Mouse (Mus musculus): Measurements from ENCODE around the gene Arhgap31. TPM values are rescaled to one million over a fixed set of nuclear protein-coding genes. Genes with fewer than 3 reads are reported as not detected.

Arhgap31 gene
- polyA plus RNA-seq, 1 experiment from 2014 or later = 7.4 TPM

DNA sequence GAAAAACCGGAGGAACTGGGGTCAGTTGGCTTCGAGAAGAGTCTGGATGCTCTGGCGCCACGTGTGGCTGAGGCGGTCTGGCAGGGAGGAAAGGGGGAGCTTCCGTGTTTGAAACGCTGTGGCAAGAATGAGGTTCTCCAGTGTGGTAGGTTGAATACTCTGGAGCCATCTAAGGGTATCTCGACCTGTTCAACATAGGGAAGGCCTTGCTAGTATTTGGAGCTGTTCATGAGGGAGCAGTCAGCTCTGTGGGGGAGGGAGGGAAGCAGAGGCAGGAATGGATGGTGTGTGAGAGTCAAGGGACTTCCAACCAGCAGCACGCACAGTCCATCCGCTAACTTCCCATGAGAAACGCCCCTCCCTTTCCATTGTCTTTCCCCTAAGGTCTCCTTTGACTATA, 38.2 kb downstream of the Arhgap31 start:
- no peaks in the 10 kb centered on the region for H3K4me1 ChIP-seq (replicated peaks; ENCODE audit: control insufficient read depth, insufficient read depth, low read length)
- no peak overlapping the region for H3K9ac ChIP-seq (ENCODE audit: low read depth, low read length)
- 0 out of 2 replicates have a peak, but pooled peaks cover 2% of the 10 kb centered on the region for H3K27me3 ChIP-seq (replicated peaks; ENCODE audit: control insufficient read depth, insufficient read depth, low read length)
- ATAC-seq (replicated peaks; ENCODE audit: low FRiP score) (no peak), DNase-seq (ENCODE audit: low spot score) (no peak)
- no peak overlapping the region for H3K27ac ChIP-seq (ENCODE audit: low read depth, low read length)
- no peaks in the 10 kb centered on the region for H3K36me3 ChIP-seq (ENCODE audit: control insufficient read depth, insufficient read depth, low read length)
- H3K4me2 ChIP-seq = no peak overlapping the region
- no peak overlapping the region for H3K4me3 ChIP-seq (ENCODE audit: low read depth, low read length)
- 82% methylated on average over 11 of the region's 11 CpGs for WGBS
- H3K9me3 ChIP-seq (ENCODE audit: control insufficient read depth, low read length) = no peaks in the 10 kb centered on the region

DNA sequence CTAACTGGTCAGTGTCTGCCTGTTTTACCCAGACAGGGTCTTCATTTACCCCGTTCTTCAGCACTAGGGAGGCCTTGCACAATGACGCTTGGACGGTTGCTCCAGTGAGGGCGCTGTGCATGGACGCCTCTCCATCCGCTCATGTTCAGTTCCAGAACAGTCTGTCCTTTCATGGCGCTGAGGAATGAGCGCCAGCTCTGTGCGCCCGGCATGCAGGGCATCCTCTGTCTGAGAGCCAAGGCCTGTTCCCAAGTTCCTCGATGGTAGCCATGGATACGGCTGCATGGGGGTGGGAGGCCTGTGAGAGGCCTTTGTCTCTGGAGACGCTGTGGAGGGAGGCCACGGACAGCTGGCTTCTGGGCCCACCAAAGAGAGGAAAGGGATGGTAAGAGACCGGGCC, 39.6 kb downstream of the Arhgap31 start:
- 85% methylated on average over 15 of the region's 15 CpGs for WGBS
- no peaks in the 10 kb centered on the region for H3K9me3 ChIP-seq (ENCODE audit: control insufficient read depth, low read length)
- no peak overlapping the region for H3K9ac ChIP-seq (ENCODE audit: low read depth, low read length)
- H3K4me1 ChIP-seq (replicated peaks; ENCODE audit: control insufficient read depth, insufficient read depth, low read length) = no peaks in the 10 kb centered on the region
- H3K27ac ChIP-seq (ENCODE audit: low read depth, low read length) = no peak overlapping the region
- H3K36me3 ChIP-seq (ENCODE audit: control insufficient read depth, insufficient read depth, low read length) = no peaks in the 10 kb centered on the region
- no peak; the same call in 1 of the 2 replicates for ATAC-seq (replicated peaks; ENCODE audit: low FRiP score)
- H3K4me2 ChIP-seq = no peak overlapping the region
- DNase-seq (ENCODE audit: low spot score) = no peak
- H3K4me3 ChIP-seq (ENCODE audit: low read depth, low read length) = no peak overlapping the region
- 0 out of 2 replicates have a peak, but pooled peaks cover 2% of the 10 kb centered on the region for H3K27me3 ChIP-seq (replicated peaks; ENCODE audit: control insufficient read depth, insufficient read depth, low read length)

DNA sequence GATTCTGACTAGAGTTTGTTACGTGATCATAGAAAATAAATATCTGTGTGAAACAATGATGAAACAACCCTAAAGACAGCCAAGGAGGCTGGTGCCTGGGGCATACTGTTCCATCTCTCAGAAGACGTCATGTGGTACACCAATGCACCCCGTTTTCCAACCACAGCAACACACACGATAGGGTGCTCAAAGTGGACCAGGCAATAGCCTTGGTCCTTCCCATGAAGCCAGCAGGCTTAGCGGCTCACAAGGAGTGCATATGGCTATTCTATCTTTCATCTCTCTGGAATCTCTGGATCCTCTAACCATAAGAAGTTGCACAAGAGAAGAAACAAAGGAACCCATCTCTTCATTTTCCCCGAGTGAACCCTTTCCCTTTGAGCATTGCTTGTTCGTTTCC, 40.1 kb downstream of the Arhgap31 start:
- WGBS = 75% methylated on average over 7 of the region's 7 CpGs
- H3K9me3 ChIP-seq (ENCODE audit: control insufficient read depth, low read length) = no peaks in the 10 kb centered on the region
- 0 out of 2 replicates have a peak, but pooled peaks cover 2% of the 10 kb centered on the region for H3K27me3 ChIP-seq (replicated peaks; ENCODE audit: control insufficient read depth, insufficient read depth, low read length)
- no peak overlapping the region for H3K27ac ChIP-seq (ENCODE audit: low read depth, low read length)
- no peak for ATAC-seq (replicated peaks; ENCODE audit: low FRiP score)
- no peaks in the 10 kb centered on the region for H3K36me3 ChIP-seq (ENCODE audit: control insufficient read depth, insufficient read depth, low read length)
- H3K4me2 ChIP-seq = no peak overlapping the region
- H3K4me3 ChIP-seq (ENCODE audit: low read depth, low read length) = no peak overlapping the region
- DNase-seq (ENCODE audit: low spot score) = no peak
- no peak overlapping the region for H3K9ac ChIP-seq (ENCODE audit: low read depth, low read length)
- no peaks in the 10 kb centered on the region for H3K4me1 ChIP-seq (replicated peaks; ENCODE audit: control insufficient read depth, insufficient read depth, low read length)

DNA sequence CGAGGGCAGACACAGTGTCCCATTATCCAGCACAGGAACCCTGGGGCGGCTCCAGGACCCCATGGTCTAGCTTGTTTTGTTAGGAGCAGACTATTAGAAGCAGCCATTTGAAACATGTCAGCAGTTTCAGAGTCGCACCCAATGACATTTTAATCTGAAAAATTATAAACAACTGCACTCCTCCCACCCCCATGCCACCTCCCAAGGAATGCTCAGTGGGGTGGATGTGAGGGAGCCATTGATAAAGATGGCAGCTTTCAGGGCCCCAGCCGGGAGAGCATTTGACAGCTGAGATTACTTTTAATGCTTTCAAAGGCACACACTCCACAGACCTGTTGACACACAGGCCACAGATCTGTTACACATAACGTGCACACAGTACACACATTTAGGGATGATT, 40.7 kb downstream of the Arhgap31 start:
- H3K27ac ChIP-seq (ENCODE audit: low read depth, low read length) = no peak overlapping the region
- no peaks in the 10 kb centered on the region for H3K9me3 ChIP-seq (ENCODE audit: control insufficient read depth, low read length)
- ATAC-seq (replicated peaks; ENCODE audit: low FRiP score) = no peak
- WGBS = 60% methylated on average over 5 of the region's 5 CpGs
- H3K36me3 ChIP-seq (ENCODE audit: control insufficient read depth, insufficient read depth, low read length) = no peaks in the 10 kb centered on the region
- H3K4me2 ChIP-seq = no peak overlapping the region
- H3K27me3 ChIP-seq (replicated peaks; ENCODE audit: control insufficient read depth, insufficient read depth, low read length) = 0 out of 2 replicates have a peak, but pooled peaks cover 2% of the 10 kb centered on the region
- H3K4me1 ChIP-seq (replicated peaks; ENCODE audit: control insufficient read depth, insufficient read depth, low read length) = no peaks in the 10 kb centered on the region
- no peak overlapping the region for H3K4me3 ChIP-seq (ENCODE audit: low read depth, low read length)
- H3K9ac ChIP-seq (ENCODE audit: low read depth, low read length) = no peak overlapping the region
- no peak for DNase-seq (ENCODE audit: low spot score)

DNA sequence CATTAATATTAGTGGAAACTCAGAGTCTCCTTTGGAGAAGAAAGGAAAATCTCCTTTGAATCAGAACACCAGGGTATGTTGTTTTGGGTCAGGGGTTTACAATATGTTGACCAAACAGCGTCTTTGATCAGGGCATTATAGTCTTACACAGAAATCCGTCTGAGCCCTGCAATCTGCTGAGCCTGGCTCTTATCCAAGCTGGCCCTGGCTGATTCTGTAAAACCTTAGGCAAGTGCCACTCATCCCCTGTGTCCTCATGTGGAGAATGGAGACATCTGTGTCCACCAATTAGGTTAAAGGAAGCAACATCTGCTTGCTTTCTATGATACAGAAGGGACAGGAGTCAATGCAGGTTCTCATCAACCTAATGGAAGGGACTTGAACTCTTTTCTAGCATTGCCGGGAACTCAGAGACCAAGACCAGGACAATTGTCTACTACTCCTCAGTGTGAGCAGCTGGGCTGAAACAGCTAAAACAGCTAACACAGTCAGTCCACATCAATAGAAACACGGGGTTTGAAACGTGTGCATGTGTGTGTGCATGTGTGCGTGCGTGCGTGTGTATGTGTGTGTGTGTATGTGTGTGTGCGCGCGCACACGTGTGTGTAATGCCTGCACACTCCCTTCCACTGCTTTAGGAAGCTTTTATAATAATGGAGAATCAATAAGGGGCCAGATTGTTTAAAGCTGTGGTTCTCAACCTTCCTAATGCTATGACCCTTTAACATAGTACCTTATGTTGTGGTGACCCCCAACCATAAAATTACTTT, 42.3 kb downstream of the Arhgap31 start:
- H3K9ac ChIP-seq (ENCODE audit: low read depth, low read length) = no peak overlapping the region
- H3K36me3 ChIP-seq (ENCODE audit: control insufficient read depth, insufficient read depth, low read length) = no peaks in the 10 kb centered on the region
- no peaks in the 10 kb centered on the region for H3K4me1 ChIP-seq (replicated peaks; ENCODE audit: control insufficient read depth, insufficient read depth, low read length)
- DNase-seq (ENCODE audit: low spot score) (no peak), ATAC-seq (replicated peaks; ENCODE audit: low FRiP score) (no peak)
- 87% methylated on average over 12 of the region's 12 CpGs for WGBS
- 0 out of 2 replicates have a peak, but pooled peaks cover 2% of the 10 kb centered on the region for H3K27me3 ChIP-seq (replicated peaks; ENCODE audit: control insufficient read depth, insufficient read depth, low read length)
- no peak overlapping the region for H3K4me2 ChIP-seq
- no peak overlapping the region for H3K4me3 ChIP-seq (ENCODE audit: low read depth, low read length)
- no peak overlapping the region for H3K27ac ChIP-seq (ENCODE audit: low read depth, low read length)
- H3K9me3 ChIP-seq (ENCODE audit: control insufficient read depth, low read length) = no peaks in the 10 kb centered on the region

DNA sequence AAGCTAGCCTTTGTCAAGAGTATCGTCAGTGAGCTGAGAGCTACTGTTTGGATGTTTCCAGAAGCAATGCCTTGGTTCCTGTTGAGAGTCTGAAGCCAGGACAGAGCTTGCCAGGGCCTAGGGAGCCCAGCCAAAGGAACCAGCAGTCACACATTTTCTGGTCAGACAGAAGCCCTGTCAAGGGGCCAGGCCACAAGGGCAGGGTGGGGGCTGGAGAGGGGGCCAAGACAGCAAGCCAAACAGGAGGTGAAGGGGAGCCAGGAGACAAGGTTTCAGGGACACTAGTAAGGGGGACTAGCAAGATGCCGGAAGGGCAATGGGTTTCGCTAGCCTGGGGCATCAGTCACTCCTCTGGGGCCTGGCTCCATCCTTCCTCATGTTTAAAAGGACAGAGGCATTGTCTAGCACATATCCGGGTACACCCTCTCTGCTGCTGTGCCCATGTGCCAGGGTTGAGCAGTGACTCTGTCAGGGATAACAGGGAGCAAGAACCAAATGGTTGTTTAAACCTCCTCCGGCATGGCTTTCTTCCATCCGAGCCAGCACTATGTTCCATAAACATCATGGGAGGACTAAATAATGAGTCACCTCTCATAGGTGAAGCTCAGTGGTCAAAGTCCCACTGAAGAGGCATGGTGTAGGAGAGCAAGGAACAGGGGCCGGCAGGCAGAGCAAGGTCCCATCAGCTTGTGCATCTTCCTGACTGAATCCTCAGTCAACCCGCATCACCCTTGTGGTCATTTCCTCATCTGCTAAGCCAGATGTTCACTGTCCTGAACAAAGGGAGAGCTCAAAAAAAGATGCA, 44.0 kb downstream of the Arhgap31 start:
- Histone ChIP-seq H3K9me3 (ENCODE audit: control insufficient read depth, low read length) (no peaks in the 10 kb centered on the region), H3K36me3 (ENCODE audit: control insufficient read depth, insufficient read depth, low read length) (no peaks in the 10 kb centered on the region), H3K27ac (ENCODE audit: low read depth, low read length) (no peak overlapping the region), H3K4me1 (replicated peaks; ENCODE audit: control insufficient read depth, insufficient read depth, low read length) (no peaks in the 10 kb centered on the region), H3K9ac (ENCODE audit: low read depth, low read length) (no peak overlapping the region), H3K4me2 (no peak overlapping the region), H3K4me3 (ENCODE audit: low read depth, low read length) (no peak overlapping the region), H3K27me3 (replicated peaks; ENCODE audit: control insufficient read depth, insufficient read depth, low read length) (0 out of 2 replicates have a peak, but pooled peaks cover 2% of the 10 kb centered on the region)
- ATAC-seq (replicated peaks; ENCODE audit: low FRiP score) = no peak
- DNase-seq (ENCODE audit: low spot score) = no peak
- 83% methylated on average over 8 of the region's 8 CpGs for WGBS

DNA sequence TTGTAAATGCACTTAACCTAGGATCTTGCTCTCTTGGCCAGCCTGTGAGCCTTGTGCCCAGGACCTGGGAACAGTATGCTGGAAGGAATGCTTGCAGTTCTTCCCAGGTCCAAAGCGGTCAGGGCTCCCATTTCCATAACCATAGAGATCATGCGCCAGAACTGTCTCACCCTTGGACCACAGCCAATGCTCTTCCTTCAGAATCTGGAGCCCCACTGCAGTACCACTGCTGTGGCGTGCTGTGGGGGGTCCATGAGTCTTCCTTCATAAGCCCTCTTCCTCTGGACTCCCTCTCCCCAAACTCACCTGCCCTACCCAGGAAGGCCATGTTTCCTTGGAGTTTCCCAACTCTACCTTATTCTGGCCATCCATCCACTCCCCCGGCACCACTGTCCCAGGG, 46.6 kb downstream of the Arhgap31 start:
- Histone ChIP-seq H3K4me3 (ENCODE audit: low read depth, low read length) (no peak overlapping the region), H3K36me3 (ENCODE audit: control insufficient read depth, insufficient read depth, low read length) (no peaks in the 10 kb centered on the region), H3K9ac (ENCODE audit: low read depth, low read length) (no peak overlapping the region), H3K4me2 (no peak overlapping the region), H3K27me3 (replicated peaks; ENCODE audit: control insufficient read depth, insufficient read depth, low read length) (no peaks in the 10 kb centered on the region), H3K4me1 (replicated peaks; ENCODE audit: control insufficient read depth, insufficient read depth, low read length) (no peaks in the 10 kb centered on the region), H3K9me3 (ENCODE audit: control insufficient read depth, low read length) (no peaks in the 10 kb centered on the region), H3K27ac (ENCODE audit: low read depth, low read length) (no peak overlapping the region)
- DNase-seq (ENCODE audit: low spot score) = no peak
- 90% methylated on average over 4 of the region's 4 CpGs for WGBS
- no peak for ATAC-seq (replicated peaks; ENCODE audit: low FRiP score)

DNA sequence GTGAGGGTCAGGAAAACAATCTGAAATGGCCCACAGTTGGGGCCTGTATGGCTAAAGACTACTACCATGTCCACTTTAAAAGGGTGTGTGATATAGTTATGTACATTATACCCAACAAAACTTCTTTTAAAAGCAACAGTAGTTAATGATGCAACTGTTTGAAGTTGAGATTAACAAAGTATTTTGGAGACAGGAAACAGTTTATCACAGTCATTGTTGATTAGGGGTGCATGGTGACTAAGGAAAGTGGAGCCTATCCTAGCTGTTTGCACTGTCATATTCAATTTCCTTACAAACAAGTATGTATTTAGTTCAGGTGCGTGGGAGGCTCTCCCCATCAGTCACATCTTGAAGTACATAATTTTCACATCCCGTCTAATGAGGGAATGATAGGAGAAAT, 47.1 kb downstream of the Arhgap31 start:
- 78% methylated on average over 2 of the region's 2 CpGs for WGBS
- H3K27me3 ChIP-seq (replicated peaks; ENCODE audit: control insufficient read depth, insufficient read depth, low read length) = no peaks in the 10 kb centered on the region
- H3K4me3 ChIP-seq (ENCODE audit: low read depth, low read length) = no peak overlapping the region
- H3K9me3 ChIP-seq (ENCODE audit: control insufficient read depth, low read length) = no peaks in the 10 kb centered on the region
- no peaks in the 10 kb centered on the region for H3K4me1 ChIP-seq (replicated peaks; ENCODE audit: control insufficient read depth, insufficient read depth, low read length)
- H3K36me3 ChIP-seq (ENCODE audit: control insufficient read depth, insufficient read depth, low read length) = no peaks in the 10 kb centered on the region
- ATAC-seq (replicated peaks; ENCODE audit: low FRiP score) (no peak), DNase-seq (ENCODE audit: low spot score) (no peak)
- H3K27ac ChIP-seq (ENCODE audit: low read depth, low read length) = no peak overlapping the region
- H3K4me2 ChIP-seq = no peak overlapping the region
- no peak overlapping the region for H3K9ac ChIP-seq (ENCODE audit: low read depth, low read length)

Data from liver, embryonic 11.5 days (tissue).